Mouse (Mus musculus): ENCODE results near the gene Wdr61. TPM values are rescaled to one million over a fixed set of nuclear protein-coding genes. Genes with fewer than 3 reads are reported as not detected.

Gene Wdr61
- polyA plus RNA-seq, 1 experiment from 2014 or later = 151 TPM

- no peak for ATAC-seq (ENCODE audit: insufficient read depth, low FRiP score)
- H3K4me3 ChIP-seq (replicated peaks; ENCODE audit: low read length) = no peak overlapping the region
- no peak overlapping the region for H3K27ac ChIP-seq (ENCODE audit: low read length)
- WGBS = 17% methylated on average over 9 of the region's 9 CpGs
- H3K9me3 ChIP-seq (replicated peaks; ENCODE audit: control insufficient read depth, low read length) = no peaks in the 10 kb centered on the region
- peak overlapping the region; percentile 32 for H3K4me2 ChIP-seq (ENCODE audit: low read depth, low read length)
- no peaks in the 10 kb centered on the region for H3K27me3 ChIP-seq (ENCODE audit: control insufficient read depth, insufficient read depth, low read length)
- H3K9ac ChIP-seq (ENCODE audit: low read length) = no peak overlapping the region
- H3K4me1 ChIP-seq (ENCODE audit: control insufficient read depth, insufficient read depth, low read length) = peaks cover 6% of the 10 kb centered on the region
- no peaks in the 10 kb centered on the region for H3K36me3 ChIP-seq (ENCODE audit: control insufficient read depth, insufficient read depth, low read length)
Observed at GRCm38 (mm10) chr9:54736284-54736701, 2.0 kb upstream of the Wdr61 start.

GRCm38 (mm10) chr9:54734639-54735252, 427 bp upstream of the Wdr61 start:
- peak overlapping the region; percentile 52 for H3K4me2 ChIP-seq (ENCODE audit: low read depth, low read length)
- H3K36me3 ChIP-seq (ENCODE audit: control insufficient read depth, insufficient read depth, low read length) = no peaks in the 10 kb centered on the region
- no peaks in the 10 kb centered on the region for H3K27me3 ChIP-seq (ENCODE audit: control insufficient read depth, insufficient read depth, low read length)
- H3K4me1 ChIP-seq (ENCODE audit: control insufficient read depth, insufficient read depth, low read length) = peaks cover 6% of the 10 kb centered on the region
- 21% methylated on average over 11 of the region's 11 CpGs for WGBS
- peak overlapping the region; percentile 58 for H3K4me3 ChIP-seq (replicated peaks; ENCODE audit: low read length)
- peak overlapping the region; percentile 55 for H3K9ac ChIP-seq (ENCODE audit: low read length)
- H3K27ac ChIP-seq (ENCODE audit: low read length) = no peak overlapping the region
- H3K9me3 ChIP-seq (replicated peaks; ENCODE audit: control insufficient read depth, low read length) = no peaks in the 10 kb centered on the region
- ATAC-seq (ENCODE audit: insufficient read depth, low FRiP score) = no peak

GRCm38 (mm10) chr9:54732122-54732521, 2.2 kb downstream of the Wdr61 start:
- H3K27me3 ChIP-seq (ENCODE audit: control insufficient read depth, insufficient read depth, low read length) = no peaks in the 10 kb centered on the region
- no peaks in the 10 kb centered on the region for H3K9me3 ChIP-seq (replicated peaks; ENCODE audit: control insufficient read depth, low read length)
- peaks cover 11% of the 10 kb centered on the region for H3K36me3 ChIP-seq (ENCODE audit: control insufficient read depth, insufficient read depth, low read length)
- H3K4me1 ChIP-seq (ENCODE audit: control insufficient read depth, insufficient read depth, low read length) = peaks cover 6% of the 10 kb centered on the region
- WGBS = 86% methylated on average over 2 of the region's 2 CpGs
- no peak overlapping the region for H3K27ac ChIP-seq (ENCODE audit: low read length)
- no peak overlapping the region for H3K4me2 ChIP-seq (ENCODE audit: low read depth, low read length)
- no peak overlapping the region for H3K4me3 ChIP-seq (replicated peaks; ENCODE audit: low read length)
- no peak overlapping the region for H3K9ac ChIP-seq (ENCODE audit: low read length)
- no peak for ATAC-seq (ENCODE audit: insufficient read depth, low FRiP score)

GRCm38 (mm10) chr9:54726315-54726714, 8.0 kb downstream of the Wdr61 start:
- Histone ChIP-seq H3K9ac (ENCODE audit: low read length) (no peak overlapping the region), H3K4me2 (ENCODE audit: low read depth, low read length) (no peak overlapping the region), H3K27me3 (ENCODE audit: control insufficient read depth, insufficient read depth, low read length) (no peaks in the 10 kb centered on the region), H3K4me1 (ENCODE audit: control insufficient read depth, insufficient read depth, low read length) (no peaks in the 10 kb centered on the region), H3K4me3 (replicated peaks; ENCODE audit: low read length) (no peak overlapping the region), H3K36me3 (ENCODE audit: control insufficient read depth, insufficient read depth, low read length) (peaks cover 24% of the 10 kb centered on the region), H3K9me3 (replicated peaks; ENCODE audit: control insufficient read depth, low read length) (no peaks in the 10 kb centered on the region), H3K27ac (ENCODE audit: low read length) (no peak overlapping the region)
- ATAC-seq (ENCODE audit: insufficient read depth, low FRiP score) = no peak
- 77% methylated on average over 5 of the region's 5 CpGs for WGBS

- ATAC-seq (ENCODE audit: insufficient read depth, low FRiP score) = no peak
- Histone ChIP-seq H3K9ac (ENCODE audit: low read length) (no peak overlapping the region), H3K36me3 (ENCODE audit: control insufficient read depth, insufficient read depth, low read length) (peaks cover 28% of the 10 kb centered on the region)
Observed at GRCm38 (mm10) chr9:54722596-54722995, 11.7 kb downstream of the Wdr61 start.

GRCm38 (mm10) chr9:54722156-54722555, 12.2 kb downstream of the Wdr61 start:
- WGBS = 92% methylated on average over 7 of the region's 7 CpGs
- H3K4me1 ChIP-seq (ENCODE audit: control insufficient read depth, insufficient read depth, low read length) = no peaks in the 10 kb centered on the region
- no peak overlapping the region for H3K4me2 ChIP-seq (ENCODE audit: low read depth, low read length)
- no peaks in the 10 kb centered on the region for H3K27me3 ChIP-seq (ENCODE audit: control insufficient read depth, insufficient read depth, low read length)
- no peak for ATAC-seq (ENCODE audit: insufficient read depth, low FRiP score)
- H3K27ac ChIP-seq (ENCODE audit: low read length) = no peak overlapping the region
- H3K4me3 ChIP-seq (replicated peaks; ENCODE audit: low read length) = no peak overlapping the region
- no peaks in the 10 kb centered on the region for H3K9me3 ChIP-seq (replicated peaks; ENCODE audit: control insufficient read depth, low read length)
- H3K9ac ChIP-seq (ENCODE audit: low read length) = no peak overlapping the region
- H3K36me3 ChIP-seq (ENCODE audit: control insufficient read depth, insufficient read depth, low read length) = peaks cover 29% of the 10 kb centered on the region

More at GRCm38 (mm10) chr9:54722596-54722995, 11.7 kb downstream of the Wdr61 start:
- WGBS = 86% methylated on average over 4 of the region's 4 CpGs
- Histone ChIP-seq H3K27me3 (ENCODE audit: control insufficient read depth, insufficient read depth, low read length) (no peaks in the 10 kb centered on the region), H3K4me3 (replicated peaks; ENCODE audit: low read length) (no peak overlapping the region), H3K4me1 (ENCODE audit: control insufficient read depth, insufficient read depth, low read length) (no peaks in the 10 kb centered on the region), H3K4me2 (ENCODE audit: low read depth, low read length) (no peak overlapping the region), H3K27ac (ENCODE audit: low read length) (no peak overlapping the region), H3K9me3 (replicated peaks; ENCODE audit: control insufficient read depth, low read length) (no peaks in the 10 kb centered on the region)

- 63% methylated on average over 3 of the region's 3 CpGs for WGBS
- Histone ChIP-seq H3K4me3 (replicated peaks; ENCODE audit: low read length) (no peak overlapping the region), H3K36me3 (ENCODE audit: control insufficient read depth, insufficient read depth, low read length) (peaks cover 36% of the 10 kb centered on the region), H3K4me2 (ENCODE audit: low read depth, low read length) (no peak overlapping the region), H3K27me3 (ENCODE audit: control insufficient read depth, insufficient read depth, low read length) (no peaks in the 10 kb centered on the region), H3K27ac (ENCODE audit: low read length) (no peak overlapping the region), H3K9me3 (replicated peaks; ENCODE audit: control insufficient read depth, low read length) (no peaks in the 10 kb centered on the region), H3K9ac (ENCODE audit: low read length) (no peak overlapping the region), H3K4me1 (ENCODE audit: control insufficient read depth, insufficient read depth, low read length) (no peaks in the 10 kb centered on the region)
- no peak for ATAC-seq (ENCODE audit: insufficient read depth, low FRiP score)
Observed at GRCm38 (mm10) chr9:54717527-54717926, 16.8 kb downstream of the Wdr61 start.

GRCm38 (mm10) chr9:54715776-54716175, 18.5 kb downstream of the Wdr61 start:
- no peak overlapping the region for H3K4me3 ChIP-seq (replicated peaks; ENCODE audit: low read length)
- H3K9me3 ChIP-seq (replicated peaks; ENCODE audit: control insufficient read depth, low read length) = no peaks in the 10 kb centered on the region
- no peak for ATAC-seq (ENCODE audit: insufficient read depth, low FRiP score)
- peaks cover 31% of the 10 kb centered on the region for H3K36me3 ChIP-seq (ENCODE audit: control insufficient read depth, insufficient read depth, low read length)
- H3K4me2 ChIP-seq (ENCODE audit: low read depth, low read length) = no peak overlapping the region
- no peaks in the 10 kb centered on the region for H3K4me1 ChIP-seq (ENCODE audit: control insufficient read depth, insufficient read depth, low read length)
- 90% methylated on average over 3 of the region's 3 CpGs for WGBS
- no peaks in the 10 kb centered on the region for H3K27me3 ChIP-seq (ENCODE audit: control insufficient read depth, insufficient read depth, low read length)
- H3K9ac ChIP-seq (ENCODE audit: low read length) = no peak overlapping the region
- no peak overlapping the region for H3K27ac ChIP-seq (ENCODE audit: low read length)

GRCm38 (mm10) chr9:54708085-54708484, 26.2 kb downstream of the Wdr61 start:
- H3K4me1 ChIP-seq (ENCODE audit: control insufficient read depth, insufficient read depth, low read length) = no peaks in the 10 kb centered on the region
- no peak overlapping the region for H3K4me2 ChIP-seq (ENCODE audit: low read depth, low read length)
- no peaks in the 10 kb centered on the region for H3K27me3 ChIP-seq (ENCODE audit: control insufficient read depth, insufficient read depth, low read length)
- H3K27ac ChIP-seq (ENCODE audit: low read length) = no peak overlapping the region
- WGBS = 89% methylated on average over 5 of the region's 5 CpGs
- no peak overlapping the region for H3K4me3 ChIP-seq (replicated peaks; ENCODE audit: low read length)
- H3K9ac ChIP-seq (ENCODE audit: low read length) = no peak overlapping the region
- no peak for ATAC-seq (ENCODE audit: insufficient read depth, low FRiP score)
- H3K9me3 ChIP-seq (replicated peaks; ENCODE audit: control insufficient read depth, low read length) = no peaks in the 10 kb centered on the region
- H3K36me3 ChIP-seq (ENCODE audit: control insufficient read depth, insufficient read depth, low read length) = no peaks in the 10 kb centered on the region

All from stomach, embryonic 16.5 days (tissue).